In the genomic region with DNA sequence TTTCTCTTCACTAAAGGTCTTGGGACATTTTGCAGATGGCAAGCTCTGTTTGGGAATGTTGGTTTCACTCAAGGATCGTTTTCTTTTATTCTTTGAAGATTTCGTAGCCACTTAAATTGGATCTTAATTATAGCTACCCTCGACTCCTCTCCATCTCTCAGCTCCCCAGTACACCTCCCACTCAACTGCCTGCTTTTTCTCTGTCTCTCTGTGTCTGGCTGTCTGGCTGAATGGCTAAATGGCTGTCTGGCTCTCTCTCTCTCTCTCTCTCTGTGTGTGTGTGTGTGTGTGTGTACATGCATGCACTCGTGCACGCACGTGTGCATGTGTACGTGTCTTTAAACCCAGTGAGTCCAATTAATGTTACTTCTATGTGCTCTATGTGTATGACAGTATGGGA, we compare ENCODE assay signal across 16 mouse cellular contexts.
"Had no signal": no experiment of that assay in that cellular context is flagged by ENCODE, and none has a peak within 500 bp of the region (broad histone marks: within the 10 kb centered on the region; RNA-seq: fewer than 3 reads in every experiment).

No protein-coding gene starts in this region.

- H3K4me3 ChIP-seq: limb, embryonic 10.5 days; liver, embryonic 15.5 days; megakaryocyte, embryonic 14.5 days; midbrain, embryonic 15.5 days; neural tube, embryonic 12.5 days; stomach, embryonic 15.5 days had no signal

- H3K27ac ChIP-seq: hindbrain, postnatal 0 days; kidney, postnatal 0 days; limb, embryonic 10.5 days; liver, embryonic 15.5 days; macrophage; midbrain, embryonic 15.5 days; neural tube, embryonic 12.5 days; stomach, embryonic 15.5 days had no signal

- DNase-seq: kidney, adult 11 months; kidney, adult 9 months; kidney, postnatal 36 days; layer of hippocampus, postnatal 36 days; lung, embryonic 14.5 days; lung, postnatal 10 days; thymus, postnatal 36 days had no signal
